Mouse (Mus musculus): ENCODE measurements around the gene S100a7a. TPM values are rescaled to one million over a fixed set of nuclear protein-coding genes. Genes with fewer than 3 reads are reported as not detected.

Gene S100a7a
- total and polyA plus RNA-seq, 3 experiments = not detected

GRCm38 (mm10) chr3:90606185-90606584 lies 47.6 kb upstream of the S100a7a start:
- TF ChIP-seq USF2 (IDR thresholded peaks at IDR 0.05; ENCODE audit: borderline replicate concordance in 1 of 2, insufficient read depth in 1 of 2, low read depth in 1 of 2, low read length in 2 of 2) = no peak
- TF ChIP-seq CHD2 (IDR thresholded peaks at IDR 0.05; ENCODE audit: low read length) = no peak
- no peak for TF ChIP-seq MXI1 (IDR thresholded peaks at IDR 0.05; ENCODE audit: low read depth, low read length)
- TF ChIP-seq KAT2A (conservative IDR thresholded peaks at IDR 0.05; ENCODE audit: low read depth, low read length) = no peak
- no peak for TF ChIP-seq SIN3A (IDR thresholded peaks at IDR 0.05; ENCODE audit: low read length)
- TF ChIP-seq RAD21 (IDR thresholded peaks at IDR 0.05; ENCODE audit: low read depth, low read length) = no peak
- no peak for TF ChIP-seq ZMIZ1 (IDR thresholded peaks at IDR 0.05; ENCODE audit: low read depth, low read length)
- no peak for TF ChIP-seq USF1 (IDR thresholded peaks at IDR 0.05; ENCODE audit: low read depth, low read length)
- Histone ChIP-seq H3K4me1 (ENCODE audit: control insufficient read depth in 1 of 2, insufficient read depth in 2 of 2, low read length in 2 of 2) (peaks cover 8 to 31% of the 10 kb centered on the region in 2 experiments), H3K27ac (ENCODE audit: control insufficient read depth, low read depth, low read length) (no peak overlapping the region), H3K27me3 (ENCODE audit: control insufficient read depth in 1 of 2, insufficient read depth in 2 of 2, low read length in 2 of 2) (no peaks in the 10 kb centered on the region), H3K9ac (ENCODE audit: control insufficient read depth, low read depth, low read length, poor library complexity, severe bottlenecking) (no peak overlapping the region), H3K4me3 (ENCODE audit: control insufficient read depth in 1 of 2, insufficient read depth in 1 of 2, low read depth in 2 of 2, low read length in 2 of 2) (no peak overlapping the region), H3K36me3 (ENCODE audit: control insufficient read depth in 1 of 2, insufficient read depth in 2 of 2, low read length in 2 of 2) (peaks cover 0 to 19% of the 10 kb centered on the region in 2 experiments; a peak in 2 of 4 replicates), H3K79me2 (ENCODE audit: control insufficient read depth, insufficient read depth, low read length, poor library complexity) (no peaks in the 10 kb centered on the region), H3K9me3 (replicated peaks; ENCODE audit: insufficient read depth, low read length) (no peaks in the 10 kb centered on the region)
- no peak for DNase-seq (ENCODE audit: low read depth, low spot score)

GRCm38 (mm10) chr3:90607361-90607760 lies 46.5 kb upstream of the S100a7a start:
- Histone ChIP-seq H3K9ac (ENCODE audit: control insufficient read depth, low read depth, low read length, poor library complexity, severe bottlenecking) (no peak overlapping the region), H3K36me3 (ENCODE audit: control insufficient read depth in 1 of 2, insufficient read depth in 2 of 2, low read length in 2 of 2) (peaks cover 0 to 22% of the 10 kb centered on the region in 2 experiments; a peak in 2 of 4 replicates), H3K79me2 (ENCODE audit: control insufficient read depth, insufficient read depth, low read length, poor library complexity) (no peaks in the 10 kb centered on the region), H3K9me3 (replicated peaks; ENCODE audit: insufficient read depth, low read length) (no peaks in the 10 kb centered on the region), H3K4me1 (ENCODE audit: control insufficient read depth in 1 of 2, insufficient read depth in 2 of 2, low read length in 2 of 2) (peaks cover 8 to 34% of the 10 kb centered on the region in 2 experiments), H3K27me3 (ENCODE audit: control insufficient read depth in 1 of 2, insufficient read depth in 2 of 2, low read length in 2 of 2) (no peaks in the 10 kb centered on the region), H3K4me3 (ENCODE audit: control insufficient read depth in 1 of 2, insufficient read depth in 1 of 2, low read depth in 2 of 2, low read length in 2 of 2) (no peak overlapping the region), H3K27ac (ENCODE audit: control insufficient read depth, low read depth, low read length) (no peak overlapping the region)
- no peak for DNase-seq (ENCODE audit: low read depth, low spot score)
- TF ChIP-seq POLR2A (IDR thresholded peaks at IDR 0.05; ENCODE audit: control insufficient read depth in 1 of 2, insufficient read depth in 1 of 2, low read depth in 1 of 2, low read length in 2 of 2, poor library complexity in 1 of 2) (no peak), BHLHE40 (IDR thresholded peaks at IDR 0.05; ENCODE audit: borderline replicate concordance, low read depth, low read length) (no peak), HCFC1 (IDR thresholded peaks at IDR 0.05; ENCODE audit: low read depth, low read length) (no peak), USF1 (IDR thresholded peaks at IDR 0.05; ENCODE audit: low read depth, low read length) (no peak), UBTF (IDR thresholded peaks at IDR 0.05; ENCODE audit: borderline replicate concordance, insufficient read depth, low read depth, low read length) (no peak), ZMIZ1 (IDR thresholded peaks at IDR 0.05; ENCODE audit: low read depth, low read length) (no peak), ZKSCAN1 (IDR thresholded peaks at IDR 0.05; ENCODE audit: low read depth, low read length) (no peak), POLR2AphosphoS5 (IDR thresholded peaks at IDR 0.05; ENCODE audit: borderline replicate concordance, low read depth, low read length) (no peak), KAT2A (conservative IDR thresholded peaks at IDR 0.05; ENCODE audit: low read depth, low read length) (no peak), ETS1 (IDR thresholded peaks at IDR 0.05; ENCODE audit: low read depth, low read length) (no peak), NRF1 (IDR thresholded peaks at IDR 0.05; ENCODE audit: insufficient read depth, low read depth, low read length, poor library complexity, severe bottlenecking) (no peak), RAD21 (IDR thresholded peaks at IDR 0.05; ENCODE audit: low read depth, low read length) (no peak), E2F4 (IDR thresholded peaks at IDR 0.05; ENCODE audit: borderline replicate concordance, low read depth, low read length) (no peak), MXI1 (IDR thresholded peaks at IDR 0.05; ENCODE audit: low read depth, low read length) (no peak)

Measured in MEL (cell line).